Mouse (Mus musculus): ENCODE measurements around the gene Oma1. TPM values are rescaled to one million over a fixed set of nuclear protein-coding genes. Genes with fewer than 3 reads are reported as not detected.

Gene Oma1
- total RNA-seq, 1 experiment = 17.4 TPM

DNA sequence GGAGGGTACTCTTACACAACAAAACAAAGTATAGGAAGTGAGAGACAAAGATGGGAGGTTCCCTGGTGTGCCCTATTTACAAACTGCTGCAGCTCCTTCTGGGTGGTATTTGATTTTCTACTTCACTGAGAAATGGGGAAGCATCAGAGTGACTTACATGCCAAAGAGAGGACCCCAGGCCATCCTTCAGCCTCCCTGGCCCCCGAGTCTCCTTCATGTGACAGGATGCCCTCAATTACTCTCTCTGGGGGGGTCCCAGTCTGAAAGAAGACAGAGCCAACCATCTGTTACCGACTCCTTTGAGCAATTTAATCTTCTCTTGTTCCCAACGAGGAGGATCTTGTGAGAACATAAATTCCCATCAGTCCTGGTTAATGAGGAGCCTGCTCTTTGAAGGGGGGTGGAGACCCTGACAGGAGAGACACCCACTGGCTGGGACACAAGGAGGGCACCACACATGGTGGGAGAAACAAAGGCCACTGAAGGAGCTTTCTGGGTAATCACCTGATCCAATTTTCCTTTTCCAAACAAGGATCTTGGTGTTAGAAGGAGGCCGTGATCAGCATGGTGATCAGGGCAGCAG lies 96.7 kb downstream of the Oma1 start:
- DNase-seq (ENCODE audit: low read depth, low spot score) = peak; percentile 17
- TF ChIP-seq HCFC1 (IDR thresholded peaks at IDR 0.05; ENCODE audit: borderline replicate concordance, insufficient read depth, low read length) (no peak), MAFK (IDR thresholded peaks at IDR 0.05; ENCODE audit: insufficient read depth, low read depth, low read length) (no peak), CHD2 (IDR thresholded peaks at IDR 0.05; ENCODE audit: low read depth, low read length) (no peak), ZNF384 (IDR thresholded peaks at IDR 0.05; ENCODE audit: low read depth, low read length) (no peak), ZC3H11A (IDR thresholded peaks at IDR 0.05; ENCODE audit: borderline replicate concordance, low read depth, low read length) (no peak)
- Histone ChIP-seq H3K9ac (ENCODE audit: insufficient read depth, low read depth, low read length, poor library complexity, severe bottlenecking) (no peak overlapping the region), H3K4me1 (ENCODE audit: control insufficient read depth in 2 of 2, insufficient read depth in 2 of 2, low read length in 2 of 2, poor library complexity in 1 of 2) (peaks cover 2 to 9% of the 10 kb centered on the region in 2 experiments; a peak in 2 of 4 replicates), H3K4me3 (ENCODE audit: insufficient read depth in 1 of 2, low read depth in 1 of 2, low read length in 2 of 2, poor library complexity in 1 of 2, severe bottlenecking in 1 of 2) (no peak overlapping the region), H3K27ac (ENCODE audit: insufficient read depth, low read depth, low read length, poor library complexity, severe bottlenecking) (no peak overlapping the region), H3K9me3 (ENCODE audit: control insufficient read depth, insufficient read depth, low read depth, low read length) (no peaks in the 10 kb centered on the region), H3K36me3 (ENCODE audit: control insufficient read depth, insufficient read depth, low read length, poor library complexity, severe bottlenecking) (no peaks in the 10 kb centered on the region)
- in situ Hi-C loops (cut with MboI; ENCODE audit: low sequenced_read_pairs in 2 of 2, unreplicated experiment in 2 of 2) = no loop called here

Other genes with a start within 250 kb of the Oma1 start
- 37.9 and 52.6 TPM in 2 replicates for gene Mier1, start 199.4 kb upstream of the Oma1 start, total RNA-seq (2012; rRNA removed)
- 0.74 and 0.76 TPM in 2 replicates for gene Wdr78, start 199.3 kb upstream of the Oma1 start, total RNA-seq (2012; rRNA removed)
- 13.0 TPM in 2 replicates for gene Slc35d1, start 98.6 kb upstream of the Oma1 start, total RNA-seq (2012; rRNA removed)
- gene 4921539E11Rik, start 22.9 kb upstream of the Oma1 start, total RNA-seq (2012; rRNA removed) = not detected in 2 replicates